Mouse (Mus musculus): ENCODE data around the gene Sap30.

DNA sequence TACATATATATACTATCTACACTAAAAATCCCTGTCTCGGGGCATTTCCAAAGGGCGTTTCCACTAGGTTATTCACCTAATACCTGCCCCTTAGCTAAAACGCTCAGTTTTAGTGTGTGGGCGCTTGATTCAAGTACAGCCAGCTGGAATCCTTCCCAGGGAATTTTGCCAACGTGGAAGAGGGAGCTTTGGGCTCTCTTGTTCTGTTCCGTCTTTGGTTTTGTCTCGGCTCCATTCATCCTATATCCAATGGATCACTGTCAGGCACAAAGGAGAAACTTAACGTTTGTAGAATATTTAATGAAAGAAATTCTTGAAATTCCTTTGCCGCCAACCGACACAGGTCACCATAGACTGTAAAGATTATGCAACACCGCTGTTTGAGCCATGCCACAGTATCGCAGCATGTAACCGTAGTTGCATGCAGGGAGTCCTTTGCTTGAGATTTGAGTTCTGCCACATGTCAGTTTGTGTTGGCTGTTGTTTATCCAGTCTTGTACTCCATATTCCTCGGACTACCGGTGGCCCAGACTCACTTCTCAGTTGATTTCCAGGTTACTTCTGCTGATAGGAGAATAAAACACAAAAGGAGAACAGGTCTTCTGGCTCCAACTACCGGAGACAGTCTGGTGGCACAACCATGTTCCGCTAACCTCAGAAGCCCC lies 11.3 kb upstream of the Sap30 start:
- TF ChIP-seq CTCF (IDR thresholded peaks at IDR 0.05; ENCODE audit: low read depth, low read length) (no peak), POLR2A (IDR thresholded peaks at IDR 0.05; ENCODE audit: insufficient read depth, low read length) (no peak)

Measured in ES-Bruce4 (cell line).